Comparison of ENCODE assay signal across 8 mouse cellular contexts in genomic region chr6:149141393-149142173, GRCm38 (mm10). TPM values are rescaled to one million over a fixed set of nuclear protein-coding genes. Genes with fewer than 3 reads are reported as not detected.
DNase-seq lines count a peak whose midpoint lies in the region; ATAC-seq and TF ChIP-seq lines count a peak whose summit lies in the region.

No protein-coding gene starts in this region.

- 5% methylated on average over 36 of the region's 36 CpGs for WGBS in heart, embryonic 11.5 days (ENCODE audit: insufficient replicate concordance)
- WGBS in kidney, embryonic 15.5 days, result 3% methylated on average over 36 of the region's 36 CpGs

- TF ChIP-seq POLR2A in brain, embryonic 14.5 days (IDR thresholded peaks at IDR 0.05; ENCODE audit: borderline replicate concordance, extremely low read depth, insufficient read depth, insufficient read length, poor library complexity, severe bottlenecking), result no peak

- peak overlapping the region; percentile 80 for H3K4me2 ChIP-seq in heart, embryonic 11.5 days
- H3K4me2 ChIP-seq in kidney, embryonic 15.5 days, result peak overlapping the region; percentile 72

- H3K27me3 ChIP-seq in heart, embryonic 11.5 days (ENCODE audit: control insufficient read depth, insufficient read depth, low read length), result no peaks in the 10 kb centered on the region
- no peaks in the 10 kb centered on the region for H3K27me3 ChIP-seq in kidney, embryonic 15.5 days

- peak; percentile 94 for ATAC-seq in erythroblast, adult 5-6 weeks (replicated peaks; ENCODE audit: low FRiP score, poor library complexity, severe bottlenecking)
- peak; percentile 94 for ATAC-seq in heart, embryonic 11.5 days (replicated peaks; ENCODE audit: insufficient number of reproducible peaks, low FRiP score, low TSS enrichment)
- ATAC-seq in kidney, embryonic 15.5 days (replicated peaks; ENCODE audit: low FRiP score), result peak; percentile 97

- DNase-seq in CD4-positive helper T cell, adult 2 months (ENCODE audit: low read depth, low spot score), result peak; percentile 90
- DNase-seq in brain, embryonic 14.5 days (ENCODE audit: low read depth), result peak; percentile 88
- DNase-seq in liver, result peak; percentile 91
- peak; percentile 77 to 84 for DNase-seq in monocyte, adult 2 months (ENCODE audit: low read depth in 1 of 2, low spot score in 2 of 2)
- peak; percentile 80 to 86 for DNase-seq in spleen, postnatal 14 days (ENCODE audit: low spot score in 2 of 2)

- no peaks in the 10 kb centered on the region for H3K9me3 ChIP-seq in heart, embryonic 11.5 days (replicated peaks; ENCODE audit: control insufficient read depth, low read length)
- H3K9me3 ChIP-seq in kidney, embryonic 15.5 days (replicated peaks), result no peaks in the 10 kb centered on the region

- H3K36me3 ChIP-seq in heart, embryonic 11.5 days (ENCODE audit: control insufficient read depth, insufficient read depth, low read length), result no peaks in the 10 kb centered on the region; the same call in 1 of the 2 replicates
- peaks cover 21% of the 10 kb centered on the region for H3K36me3 ChIP-seq in kidney, embryonic 15.5 days

- peaks cover 3% of the 10 kb centered on the region; the same call in 1 of the 2 replicates for H3K4me1 ChIP-seq in heart, embryonic 11.5 days (ENCODE audit: control insufficient read depth, insufficient read depth, low read length)
- H3K4me1 ChIP-seq in kidney, embryonic 15.5 days, result peaks cover 14% of the 10 kb centered on the region

- H3K27ac ChIP-seq in heart, embryonic 11.5 days (ENCODE audit: low read depth, low read length), result peak overlapping the region; percentile 42
- H3K27ac ChIP-seq in kidney, embryonic 15.5 days, result peak overlapping the region; percentile 78

- peak overlapping the region; percentile 61 for H3K4me3 ChIP-seq in heart, embryonic 11.5 days (ENCODE audit: low read depth, low read length)
- peak overlapping the region; percentile 58 for H3K4me3 ChIP-seq in kidney, embryonic 15.5 days (replicated peaks)

- TF ChIP-seq CTCF in brain, embryonic 14.5 days (IDR thresholded peaks at IDR 0.05; ENCODE audit: borderline replicate concordance, extremely low read depth, insufficient read depth, insufficient read length), result no peak

- H3K9ac ChIP-seq in heart, embryonic 11.5 days (ENCODE audit: low read depth, low read length), result peak overlapping the region; percentile 86
- H3K9ac ChIP-seq in kidney, embryonic 15.5 days, result peak overlapping the region; percentile 60

RNA-seq across cellular contexts. Expression of gene Etfbkmt, which starts 1.9 kb away (rescaled TPM):
- polyA plus RNA-seq in brain, embryonic 14.5 days (2012; rRNA removed), result 5.3 and 6.4 TPM in 2 replicates
- 37.7 and 39.5 TPM in 2 replicates for total RNA-seq in erythroblast, adult 5-6 weeks (2015; ENCODE audit: low replicate concordance)
- total RNA-seq in erythroblast, adult 5-6 weeks (2017; ENCODE audit: low replicate concordance), result 35.9 and 48.9 TPM in 2 replicates
- polyA plus RNA-seq in heart, embryonic 11.5 days (2014; fragmentation: Nextera tagmentation; extraction: Ambion mirVana), result 13.8 and 17.9 TPM in 2 replicates
- polyA plus RNA-seq in kidney, embryonic 15.5 days (2015; fragmentation: Nextera tagmentation; extraction: Ambion mirVana), result 20.4 and 21.8 TPM in 2 replicates

RNA-seq across cellular contexts. Expression of gene Gm10203, which starts 11.6 kb away (rescaled TPM):
- not detected in 2 replicates for polyA plus RNA-seq in brain, embryonic 14.5 days (2012; rRNA removed)
- not detected in 2 replicates for total RNA-seq in erythroblast, adult 5-6 weeks (2015; ENCODE audit: low replicate concordance)
- total RNA-seq in erythroblast, adult 5-6 weeks (2017; ENCODE audit: low replicate concordance), result not detected in 2 replicates
- not detected in 2 replicates for polyA plus RNA-seq in heart, embryonic 11.5 days (2014; fragmentation: Nextera tagmentation; extraction: Ambion mirVana)
- not detected in 2 replicates for polyA plus RNA-seq in kidney, embryonic 15.5 days (2015; fragmentation: Nextera tagmentation; extraction: Ambion mirVana)

RNA-seq across cellular contexts. Expression of gene Dennd5b, which starts 40.1 kb away (rescaled TPM):
- polyA plus RNA-seq in brain, embryonic 14.5 days (2012; rRNA removed), result 10.3 and 16.6 TPM in 2 replicates
- not detected in 2 replicates for total RNA-seq in erythroblast, adult 5-6 weeks (2015; ENCODE audit: low replicate concordance)
- 0.42 and 0.68 TPM in 2 replicates for total RNA-seq in erythroblast, adult 5-6 weeks (2017; ENCODE audit: low replicate concordance)
- polyA plus RNA-seq in heart, embryonic 11.5 days (2014; fragmentation: Nextera tagmentation; extraction: Ambion mirVana), result 8.4 and 11.1 TPM in 2 replicates
- polyA plus RNA-seq in kidney, embryonic 15.5 days (2015; fragmentation: Nextera tagmentation; extraction: Ambion mirVana), result 9.1 and 9.6 TPM in 2 replicates

RNA-seq across cellular contexts. Expression of gene Amn1, which starts 46.9 kb away (rescaled TPM):
- polyA plus RNA-seq in brain, embryonic 14.5 days (2012; rRNA removed), result 65.0 and 88.5 TPM in 2 replicates
- 19.4 and 26.5 TPM in 2 replicates for total RNA-seq in erythroblast, adult 5-6 weeks (2015; ENCODE audit: low replicate concordance)
- total RNA-seq in erythroblast, adult 5-6 weeks (2017; ENCODE audit: low replicate concordance), result 11.9 and 14.4 TPM in 2 replicates
- 24.8 and 28.0 TPM in 2 replicates for polyA plus RNA-seq in heart, embryonic 11.5 days (2014; fragmentation: Nextera tagmentation; extraction: Ambion mirVana)
- 31.2 and 35.7 TPM in 2 replicates for polyA plus RNA-seq in kidney, embryonic 15.5 days (2015; fragmentation: Nextera tagmentation; extraction: Ambion mirVana)

Comparison
In these comparisons a context has a peak if more than half of its experiments do, and no peak if none do; other contexts are left out.
1. Peak in every context shown above with its lines: DNase-seq, ATAC-seq, H3K4me3 ChIP-seq and H3K27ac ChIP-seq.